Mouse (Mus musculus) kidney, postnatal 0 days (tissue): ENCODE results near the gene Chgb. TPM values are rescaled to one million over a fixed set of nuclear protein-coding genes. Genes with fewer than 3 reads are reported as not detected.

Source experiments
- ATAC-seq: fragments of 200-750 bp; cut with Nextera tagmentation; replicated peaks from 2 replicates; pipeline ENCODE4 v1.8.0; 2017; ENCODE audit warnings: low read depth, moderate number of reproducible peaks, moderate TSS enrichment, moderate library complexity; ENCODE audit not compliant: low FRiP score
- DNase-seq: peaks from one replicate; pipeline ENCODE4 v3.0.0-alpha.2; 2016; ENCODE audit warnings: low spot score
- H3K27ac ChIP-seq: fragments of 300-500 bp; sonication (generic); 2 replicates; pipeline ENCODE4 v1.5.1; 2014; ENCODE audit warnings: mild to moderate bottlenecking
- H3K27me3 ChIP-seq: fragments of 300-500 bp; sonication (generic); 2 replicates; pipeline ENCODE4 v1.6.1; 2014; ENCODE audit warnings: low read length, mixed read lengths; ENCODE audit not compliant: insufficient read depth
- H3K36me3 ChIP-seq: fragments of 300-500 bp; sonication (generic); 2 replicates; pipeline ENCODE4 v1.6.1; 2014; ENCODE audit warnings: low read length, mixed read lengths; ENCODE audit not compliant: insufficient read depth
- H3K4me1 ChIP-seq: fragments of 300-500 bp; sonication (generic); replicated peaks from 2 replicates; pipeline ENCODE4 v1.6.1; 2014; ENCODE audit warnings: antibody characterized with exemption, low read length, mixed read lengths; ENCODE audit not compliant: insufficient read depth
- H3K4me2 ChIP-seq: fragments of 300-500 bp; sonication (generic); 2 replicates; pipeline ENCODE4 v1.6.1; 2014; ENCODE audit warnings: mild to moderate bottlenecking, low read length, moderate library complexity, mixed read lengths
- H3K4me3 ChIP-seq: fragments of 300-500 bp; sonication (generic); replicated peaks from 2 replicates; pipeline ENCODE4 v1.5.1; 2014; ENCODE audit warnings: low read depth, low read length
- H3K9ac ChIP-seq: fragments of 300-500 bp; sonication (generic); 2 replicates; pipeline ENCODE4 v1.6.1; 2014; ENCODE audit warnings: low read depth, low read length
- H3K9me3 ChIP-seq: fragments of 300-500 bp; sonication (generic); replicated peaks from 2 replicates; pipeline ENCODE4 v1.6.1; 2016; ENCODE audit warnings: low read length, inconsistent platforms, mixed read lengths
- CTCF ChIP-seq: IDR thresholded peaks from 2 replicates; pipeline ENCODE4 v1.5.1; 2016; ENCODE audit warnings: antibody characterized with exemption, low read depth, mild to moderate bottlenecking, moderate library complexity
- WGBS: fragments of 180-500 bp; shearing (Covaris S2); extraction: QIAGEN DNeasy Blood & Tissue Kit; methylation state at CpG from one replicate; pipeline ENCODE4 v1.1.7; 2014; 5-methylcytosine and 5-hydroxymethylcytosine counted together
- polyA plus RNA-seq: library from polyadenylated mRNA; unstranded; fragments of >200 nt; fragmentation: Nextera tagmentation; extraction: Ambion mirVana; gene quantifications from 2 replicates; pipeline ENCODE4 v1.2.1, GENCODE M21; 2015

Gene Chgb
- polyA plus RNA-seq, 1 experiment from 2014 or later = 0.49 TPM

GRCm38 (mm10) chr2:132815608-132816314, 34.7 kb downstream of the Chgb start, which contains the start of the genes Trmt6 and Mcm8:
Gene Trmt6, minus strand, starts transcription at chr2:132816055.
Gene Mcm8, plus strand, starts transcription at chr2:132816141.
- ATAC-seq (peak; percentile 100), DNase-seq (peak; percentile 99)
- Histone ChIP-seq H3K4me1 (peaks cover 2% of the 10 kb centered on the region; the same call in 1 of the 2 replicates), H3K4me2 (peak within 1 kb of the TSS; percentile 85), H3K27ac (peak within 1 kb of the TSS; percentile 39), H3K9ac (peak within 1 kb of the TSS; percentile 80), H3K4me3 (peak within 1 kb of the TSS; percentile 75), H3K9me3 (no peaks in the 10 kb centered on the region), H3K36me3 (peaks cover 12% of the 10 kb centered on the region; the same call in 1 of the 2 replicates), H3K27me3 (no peaks in the 10 kb centered on the region)
- TF ChIP-seq CTCF = peak; percentile 32
- WGBS = under 1% methylated on average over 59 of the region's 59 CpGs

DNA sequence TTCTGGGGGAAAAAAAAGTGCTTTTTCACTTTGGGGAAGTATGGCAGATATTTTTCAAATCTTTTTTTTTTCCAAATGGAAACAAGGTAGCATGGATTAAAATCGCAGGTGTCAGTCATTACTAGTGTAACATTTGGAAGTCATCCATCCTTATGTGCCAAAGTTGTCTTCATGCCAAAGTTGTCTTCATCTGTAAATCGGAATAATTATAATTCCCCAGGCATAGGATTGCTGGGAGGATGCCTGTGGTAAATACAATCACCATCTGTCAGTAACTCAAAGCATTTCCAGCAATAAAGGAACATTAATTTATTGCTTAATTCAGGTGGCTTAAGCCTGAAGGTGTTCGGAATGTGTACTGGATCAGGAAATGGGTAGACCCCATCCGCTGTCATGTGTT, 60.0 kb downstream of the Chgb start:
- Histone ChIP-seq H3K36me3 (no peaks in the 10 kb centered on the region), H3K9ac (no peak overlapping the region), H3K27me3 (no peaks in the 10 kb centered on the region), H3K9me3 (no peaks in the 10 kb centered on the region), H3K4me3 (no peak overlapping the region), H3K4me1 (no peaks in the 10 kb centered on the region), H3K4me2 (no peak overlapping the region), H3K27ac (no peak overlapping the region)
- 90% methylated on average over 4 of the region's 4 CpGs for WGBS
- ATAC-seq (no peak), DNase-seq (no peak)
- no peak for TF ChIP-seq CTCF

Other genes with a start within 250 kb of the Chgb start
- 34.3 and 35.3 TPM in 2 replicates for gene Gpcpd1, start 193.5 kb upstream of the Chgb start, polyA plus RNA-seq
- 14.1 and 17.7 TPM in 2 replicates for gene Shld1, start 94.3 kb upstream of the Chgb start, polyA plus RNA-seq
- gene Trmt6, start 34.8 kb downstream of the Chgb start, polyA plus RNA-seq = 43.0 and 44.2 TPM in 2 replicates
- 7.1 TPM in 2 replicates for gene Mcm8, start 34.9 kb downstream of the Chgb start, polyA plus RNA-seq
- 23.8 and 34.1 TPM in 2 replicates for gene Crls1, start 65.4 kb downstream of the Chgb start, polyA plus RNA-seq
- gene Lrrn4, start 99.6 kb downstream of the Chgb start, polyA plus RNA-seq = 0.45 and 0.54 TPM in 2 replicates
- 21.8 and 22.5 TPM in 2 replicates for gene Fermt1, start 164.6 kb downstream of the Chgb start, polyA plus RNA-seq